Mouse (Mus musculus) adrenal gland, postnatal 14 days (tissue): ENCODE measurements around the gene C2cd4a. TPM values are rescaled to one million over a fixed set of nuclear protein-coding genes. Genes with fewer than 3 reads are reported as not detected.

Experiments
- DNase-seq: peaks from one replicate; pipeline ENCODE4 v3.0.0; 2021; ENCODE audit warnings: mixed read lengths
- total RNA-seq: library from RNA; stranded (reverse); gene quantifications from 2 replicates; pipeline ENCODE4 v1.2.3, GENCODE M21; 2021

Gene C2cd4a
- total RNA-seq, 1 experiment from 2014 or later: not detected

- DNase-seq: no peak
Measured at GRCm38 (mm10) chr9:67786311-67786710, 45.8 kb downstream of the C2cd4a start.

- DNase-seq: no peak
Measured at GRCm38 (mm10) chr9:67783925-67784324, 48.2 kb downstream of the C2cd4a start.

- no peak for DNase-seq
Measured at GRCm38 (mm10) chr9:67783464-67783863, 48.7 kb downstream of the C2cd4a start.

- DNase-seq: no peak
Measured at GRCm38 (mm10) chr9:67782786-67783185, 49.3 kb downstream of the C2cd4a start.

Other genes starting within 250 kb of the C2cd4a start
- 0.45 and 0.78 TPM in 2 replicates for gene C2cd4b, start 72.9 kb downstream of the C2cd4a start, total RNA-seq
- 43.3 and 46.2 TPM in 2 replicates for gene Vps13c, start 8.1 kb upstream of the C2cd4a start, total RNA-seq